Mouse (Mus musculus) MEL (cell line): Measurements from ENCODE around the gene Ptpdc1. TPM values are rescaled to one million over a fixed set of nuclear protein-coding genes. Genes with fewer than 3 reads are reported as not detected.
A peak's percentile ranks its signal among the peaks of the same experiment; 100 is the strongest.

Experiments
- DNase-seq: peaks from one replicate; pipeline ENCODE4 v3.0.0; 2011; ENCODE audit warnings: low read depth, low spot score
- H3K27ac ChIP-seq: 2 replicates; pipeline ENCODE4 v1.5.1; 2012; ENCODE audit warnings: low read depth, mild to moderate bottlenecking, control low read depth, low read length, moderate library complexity; ENCODE audit not compliant: control insufficient read depth
- H3K27me3 ChIP-seq, 2 experiments: fragments of 150-350 bp in 1 of 2; sonication (generic) in 1 of 2; 2 replicates each; pipeline ENCODE4 v1.6.1; 2012; ENCODE audit warnings: low read length in 2 of 2, mild to moderate bottlenecking in 2 of 2, improper control_type of control experiment in 1 of 2, moderate library complexity in 1 of 2; ENCODE audit not compliant: insufficient read depth in 2 of 2, control insufficient read depth in 1 of 2
- H3K36me3 ChIP-seq, 2 experiments: 2 replicates each; pipeline ENCODE4 v1.6.1; 2012 to 2014; ENCODE audit warnings: low read length in 2 of 2, improper control_type of control experiment in 1 of 2, inconsistent platforms in 1 of 2, mild to moderate bottlenecking in 1 of 2; ENCODE audit not compliant: insufficient read depth in 2 of 2, control insufficient read depth in 1 of 2
- H3K4me1 ChIP-seq, 2 experiments: fragments of 150-350 bp in 1 of 2; sonication (generic) in 1 of 2; 2 replicates each; pipeline ENCODE4 v1.6.1; 2012; ENCODE audit warnings: low read length in 2 of 2, improper control_type of control experiment in 1 of 2, mild to moderate bottlenecking in 1 of 2; ENCODE audit not compliant: insufficient read depth in 2 of 2, control insufficient read depth in 1 of 2
- H3K4me3 ChIP-seq, 2 experiments: fragments of 150-350 bp in 1 of 2; sonication (generic) in 1 of 2; 2 replicates each; pipeline ENCODE4 v1.5.1; 2012; ENCODE audit warnings: low read depth in 2 of 2, low read length in 2 of 2, mild to moderate bottlenecking in 2 of 2, moderate library complexity in 2 of 2, control low read depth in 1 of 2, improper control_type of control experiment in 1 of 2; ENCODE audit not compliant: control insufficient read depth in 1 of 2, insufficient read depth in 1 of 2
- H3K79me2 ChIP-seq: 2 replicates; pipeline ENCODE4 v1.6.1; 2012; ENCODE audit warnings: mild to moderate bottlenecking, low read length, moderate library complexity; ENCODE audit not compliant: control insufficient read depth, poor library complexity, insufficient read depth
- H3K9ac ChIP-seq: 2 replicates; pipeline ENCODE4 v1.6.1; 2012; ENCODE audit warnings: low read depth, mild to moderate bottlenecking, control low read depth, low read length, moderate library complexity; ENCODE audit not compliant: control insufficient read depth, poor library complexity, severe bottlenecking
- H3K9me3 ChIP-seq: fragments of 150-350 bp; sonication (generic); replicated peaks from 2 replicates; pipeline ENCODE4 v1.6.1; 2012; ENCODE audit warnings: mild to moderate bottlenecking, low read length, improper control_type of control experiment, moderate library complexity; ENCODE audit not compliant: insufficient read depth
- CHD1 ChIP-seq: IDR thresholded peaks from 2 replicates; pipeline ENCODE4 v1.6.1; 2012; ENCODE audit warnings: low read depth, mild to moderate bottlenecking, inconsistent platforms, low read length, improper control_type of control experiment
- CTCF ChIP-seq, 3 experiments: IDR thresholded peaks in 2 of 3; conservative IDR thresholded peaks in 1 of 3; 2 replicates each; pipeline ENCODE4 v1.5.1; 2011 to 2012; ENCODE audit warnings: low read length in 3 of 3, low read depth in 2 of 3, mild to moderate bottlenecking in 2 of 3, improper control_type of control experiment in 1 of 3, inconsistent platforms in 1 of 3, mixed read lengths in 1 of 3, moderate library complexity in 1 of 3; ENCODE audit not compliant: control insufficient read depth in 1 of 3, insufficient read depth in 1 of 3, poor library complexity in 1 of 3, severe bottlenecking in 1 of 3
- E2F4 ChIP-seq: IDR thresholded peaks from 2 replicates; pipeline ENCODE4 v1.6.1; 2011; ENCODE audit warnings: low read depth, low read length, improper control_type of control experiment, borderline replicate concordance
- EP300 ChIP-seq, 2 experiments: IDR thresholded peaks; 2 replicates each; pipeline ENCODE4 v1.6.1; 2011; ENCODE audit warnings: improper control_type of control experiment in 2 of 2, low read length in 2 of 2, low read depth in 1 of 2, mild to moderate bottlenecking in 1 of 2
- ETS1 ChIP-seq: IDR thresholded peaks from 2 replicates; pipeline ENCODE4 v1.6.1; 2012; ENCODE audit warnings: low read depth, mild to moderate bottlenecking, inconsistent platforms, low read length, improper control_type of control experiment, moderate library complexity
- GATA1 ChIP-seq: IDR thresholded peaks from 2 replicates; pipeline ENCODE4 v1.6.1; 2011; ENCODE audit warnings: low read depth, low read length, improper control_type of control experiment
- MAFK ChIP-seq: IDR thresholded peaks from 2 replicates; pipeline ENCODE4 v1.6.1; 2011; ENCODE audit warnings: low read depth, mild to moderate bottlenecking, low read length, improper control_type of control experiment, borderline replicate concordance
- MAX ChIP-seq: IDR thresholded peaks from 2 replicates; pipeline ENCODE4 v1.6.1; 2011; ENCODE audit warnings: low read length, improper control_type of control experiment
- MXI1 ChIP-seq: IDR thresholded peaks from 2 replicates; pipeline ENCODE4 v1.6.1; 2011; ENCODE audit warnings: mild to moderate bottlenecking, low read depth, low read length, improper control_type of control experiment
- MYB ChIP-seq: IDR thresholded peaks from 2 replicates; pipeline ENCODE4 v1.6.1; 2011; ENCODE audit warnings: mild to moderate bottlenecking, low read depth, low read length, improper control_type of control experiment
- MYC ChIP-seq: IDR thresholded peaks from 2 replicates; pipeline ENCODE4 v1.6.1; 2011; ENCODE audit warnings: low read depth, mild to moderate bottlenecking, low read length, improper control_type of control experiment, moderate library complexity
- NRF1 ChIP-seq: IDR thresholded peaks from 2 replicates; pipeline ENCODE4 v1.6.1; 2014; ENCODE audit warnings: low read depth, mild to moderate bottlenecking, inconsistent platforms, low read length, improper control_type of control experiment, moderate library complexity; ENCODE audit not compliant: poor library complexity, insufficient read depth, severe bottlenecking
- POLR2AphosphoS5 ChIP-seq: IDR thresholded peaks from 2 replicates; pipeline ENCODE4 v1.6.1; 2012; ENCODE audit warnings: low read depth, borderline replicate concordance, mild to moderate bottlenecking, inconsistent platforms, low read length, moderate library complexity, mixed read lengths
- SMC3 ChIP-seq: IDR thresholded peaks from 2 replicates; pipeline ENCODE4 v1.6.1; 2011; ENCODE audit warnings: low read depth, low read length, improper control_type of control experiment
- UBTF ChIP-seq: IDR thresholded peaks from 2 replicates; pipeline ENCODE4 v1.6.1; 2012; ENCODE audit warnings: low read depth, mild to moderate bottlenecking, inconsistent platforms, low read length, improper control_type of control experiment, moderate library complexity, borderline replicate concordance; ENCODE audit not compliant: insufficient read depth
- USF1 ChIP-seq: IDR thresholded peaks from 2 replicates; pipeline ENCODE4 v1.6.1; 2014; ENCODE audit warnings: low read depth, mild to moderate bottlenecking, inconsistent platforms, low read length, improper control_type of control experiment, moderate library complexity
- ZMIZ1 ChIP-seq: IDR thresholded peaks from 2 replicates; pipeline ENCODE4 v1.6.1; 2012; ENCODE audit warnings: low read depth, mild to moderate bottlenecking, inconsistent platforms, low read length, improper control_type of control experiment, moderate library complexity
- ZNF384 ChIP-seq: IDR thresholded peaks from 2 replicates; pipeline ENCODE4 v1.6.1; 2012; ENCODE audit warnings: low read depth, mild to moderate bottlenecking, inconsistent platforms, low read length, improper control_type of control experiment
- polyA plus RNA-seq, 2 experiments: library from polyadenylated mRNA; stranded (reverse) in 1 of 2; unstranded in 1 of 2; fragments of >175 nt in 1 of 2; fragments of >200 nt in 1 of 2; gene quantifications; 2 replicates each; pipeline versions ENCODE4 v1.2.1 to v1.2.4; 2012; ENCODE audit warnings: low replicate concordance in 2 of 2, low read depth in 1 of 2; ENCODE audit not compliant: insufficient read length in 2 of 2, insufficient read depth in 1 of 2, missing spikeins in 1 of 2
- total RNA-seq: library from RNA; depleted of rRNA; stranded (reverse); fragments of 300-350 nt; gene quantifications from 2 replicates; pipeline ENCODE4 v1.2.3, GENCODE M21; 2012

The Ptpdc1 gene
- total and polyA plus RNA-seq, 3 experiments = 3.3 to 7.6 TPM; not detected in 1

DNA sequence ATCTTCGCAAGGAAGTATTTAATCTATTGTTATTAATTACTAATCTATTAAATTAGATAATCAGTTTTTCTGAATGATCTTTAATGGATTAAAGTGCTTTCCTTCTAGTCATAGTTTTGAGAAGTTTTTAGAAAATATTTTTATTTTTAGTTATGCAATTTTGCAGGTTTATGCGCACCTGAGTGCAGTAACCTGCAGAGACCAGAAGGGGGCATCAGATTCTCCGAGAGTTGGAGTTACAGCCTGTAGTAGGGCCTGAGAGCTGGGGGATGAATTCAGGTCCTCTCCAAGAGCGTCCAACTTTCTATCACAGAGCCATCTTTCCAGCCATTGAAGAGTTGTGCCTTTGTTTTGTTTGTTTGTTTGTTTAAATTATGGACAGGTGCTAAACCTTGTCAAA is 21.2 kb upstream of the Ptpdc1 start:
- H3K9me3 ChIP-seq = no peaks in the 10 kb centered on the region
- no peak for DNase-seq
- TF ChIP-seq CTCF (IDR thresholded peaks at IDR 0.05 in 2 of 3, conservative IDR thresholded peaks at IDR 0.05 in 1 of 3; ENCODE audit: control insufficient read depth in 1 of 3, insufficient read depth in 1 of 3, low read depth in 2 of 3, low read length in 3 of 3, poor library complexity in 1 of 3, severe bottlenecking in 1 of 3) (peak; percentile 24 to 31 (median 27); a peak in 4 of 6 replicates), ZNF384 (no peak), MXI1 (no peak)
- no peak overlapping the region for H3K9ac ChIP-seq
- peaks cover 2 to 10% of the 10 kb centered on the region in 2 experiments; a peak in 3 of 4 replicates for H3K4me1 ChIP-seq
- H3K79me2 ChIP-seq = no peaks in the 10 kb centered on the region
- H3K36me3 ChIP-seq = peaks cover 0 to 6% of the 10 kb centered on the region in 2 experiments; a peak in 2 of 4 replicates
- no peak overlapping the region for H3K4me3 ChIP-seq
- H3K27ac ChIP-seq = no peak overlapping the region
- no peaks in the 10 kb centered on the region for H3K27me3 ChIP-seq

GRCm38 (mm10) chr13:48643991-48644390 is 18.5 kb upstream of the Ptpdc1 start:
- H3K9ac ChIP-seq = no peak overlapping the region

GRCm38 (mm10) chr13:48643072-48643471 is 17.6 kb upstream of the Ptpdc1 start:
- Histone ChIP-seq H3K27ac (no peak overlapping the region), H3K36me3 (no peaks in the 10 kb centered on the region), H3K4me1 (no peaks in the 10 kb centered on the region), H3K4me3 (no peak overlapping the region), H3K9ac (no peak overlapping the region), H3K79me2 (no peaks in the 10 kb centered on the region), H3K27me3 (no peaks in the 10 kb centered on the region), H3K9me3 (no peaks in the 10 kb centered on the region)
- TF ChIP-seq NRF1 = no peak
- TF ChIP-seq UBTF = no peak
- TF ChIP-seq MYC = no peak
- TF ChIP-seq USF1 = peak; percentile 36; the same call in 1 of the 2 replicates
- no peak for TF ChIP-seq ETS1
- no peak for DNase-seq

More at GRCm38 (mm10) chr13:48643991-48644390, 18.5 kb upstream of the Ptpdc1 start:
- no peaks in the 10 kb centered on the region for H3K4me1 ChIP-seq
- H3K27me3 ChIP-seq = no peaks in the 10 kb centered on the region
- no peak for TF ChIP-seq ZMIZ1
- TF ChIP-seq CHD1 = no peak
- TF ChIP-seq NRF1 = no peak
- TF ChIP-seq UBTF = no peak
- no peak for TF ChIP-seq POLR2AphosphoS5
- TF ChIP-seq MAFK = no peak
- no peak for TF ChIP-seq MAX
- no peak for TF ChIP-seq SMC3
- no peak for TF ChIP-seq EP300 (IDR thresholded peaks at IDR 0.05; ENCODE audit: low read depth in 1 of 2, low read length in 2 of 2)
- no peak for TF ChIP-seq MYB
- TF ChIP-seq MYC = no peak
- TF ChIP-seq E2F4 = no peak
- TF ChIP-seq GATA1 = no peak
- TF ChIP-seq CTCF (IDR thresholded peaks at IDR 0.05 in 2 of 3, conservative IDR thresholded peaks at IDR 0.05 in 1 of 3; ENCODE audit: control insufficient read depth in 1 of 3, insufficient read depth in 1 of 3, low read depth in 2 of 3, low read length in 3 of 3, poor library complexity in 1 of 3, severe bottlenecking in 1 of 3) = no peak
- TF ChIP-seq, all 39 proteins: peak for 0
- Histone ChIP-seq H3K27ac (no peak overlapping the region), H3K9me3 (no peaks in the 10 kb centered on the region), H3K79me2 (no peaks in the 10 kb centered on the region), H3K36me3 (no peaks in the 10 kb centered on the region), H3K4me3 (no peak overlapping the region)
- no peak for DNase-seq
